Mouse (Mus musculus) kidney, embryonic 16.5 days (tissue): Measurements from ENCODE around the gene Clpsl2. TPM values are rescaled to one million over a fixed set of nuclear protein-coding genes. Genes with fewer than 3 reads are reported as not detected.
A peak's percentile ranks its signal among the peaks of the same experiment; 100 is the strongest.

Source experiments
- ATAC-seq: fragments of 200-750 bp; cut with Nextera tagmentation; 2 replicates; pipeline ENCODE4 v1.8.0; 2017; ENCODE audit warnings: moderate TSS enrichment; ENCODE audit not compliant: low FRiP score, low TSS enrichment
- H3K27ac ChIP-seq: fragments of 300-500 bp; sonication (generic); 2 replicates; pipeline ENCODE4 v1.5.1; 2014; ENCODE audit warnings: low read length
- H3K27me3 ChIP-seq: fragments of 300-500 bp; sonication (generic); 2 replicates; pipeline ENCODE4 v1.6.1; 2014; ENCODE audit warnings: low read length, control low read depth, mixed read lengths; ENCODE audit not compliant: insufficient read depth
- H3K36me3 ChIP-seq: fragments of 300-500 bp; sonication (generic); 2 replicates; pipeline ENCODE4 v1.6.1; 2014; ENCODE audit warnings: low read length, control low read depth, mixed read lengths; ENCODE audit not compliant: insufficient read depth
- H3K4me1 ChIP-seq: fragments of 300-500 bp; sonication (generic); 2 replicates; pipeline ENCODE4 v1.6.1; 2014; ENCODE audit warnings: low read length, control low read depth, mixed read lengths; ENCODE audit not compliant: insufficient read depth
- H3K4me2 ChIP-seq: fragments of 300-500 bp; sonication (generic); replicated peaks from 2 replicates; pipeline ENCODE4 v1.6.1; 2014; ENCODE audit warnings: low read depth, low read length
- H3K4me3 ChIP-seq: fragments of 300-500 bp; sonication (generic); 2 replicates; pipeline ENCODE4 v1.5.1; 2014; ENCODE audit warnings: mild to moderate bottlenecking, low read length
- H3K9ac ChIP-seq: fragments of 300-500 bp; sonication (generic); replicated peaks from 2 replicates; pipeline ENCODE4 v1.6.1; 2014; ENCODE audit warnings: low read length
- H3K9me3 ChIP-seq: fragments of 300-500 bp; sonication (generic); 2 replicates; pipeline ENCODE4 v1.6.1; 2016; ENCODE audit warnings: low read length, control low read depth
- WGBS: fragments of 180-500 bp; shearing (Covaris S2); extraction: QIAGEN DNeasy Blood & Tissue Kit; methylation state at CpG from one replicate; pipeline ENCODE4 v1.1.7; 2014; 5-methylcytosine and 5-hydroxymethylcytosine counted together
- polyA plus RNA-seq: library from polyadenylated mRNA; unstranded; fragments of >200 nt; fragmentation: Nextera tagmentation; extraction: Ambion mirVana; gene quantifications from 2 replicates; pipeline ENCODE4 v1.2.1, GENCODE M21; 2015

Clpsl2 gene
- polyA plus RNA-seq, 1 experiment from 2014 or later, result not detected

GRCm38 (mm10) chr17:28572941-28573340 is 23.7 kb downstream of the Clpsl2 start:
- Histone ChIP-seq H3K4me1 (peaks cover 4% of the 10 kb centered on the region), H3K4me3 (no peak overlapping the region), H3K9me3 (no peaks in the 10 kb centered on the region), H3K4me2 (no peak overlapping the region), H3K27ac (no peak overlapping the region), H3K9ac (no peak overlapping the region), H3K27me3 (no peaks in the 10 kb centered on the region), H3K36me3 (no peaks in the 10 kb centered on the region)
- 81% methylated on average over 6 of the region's 6 CpGs for WGBS
- no peak for ATAC-seq

DNA sequence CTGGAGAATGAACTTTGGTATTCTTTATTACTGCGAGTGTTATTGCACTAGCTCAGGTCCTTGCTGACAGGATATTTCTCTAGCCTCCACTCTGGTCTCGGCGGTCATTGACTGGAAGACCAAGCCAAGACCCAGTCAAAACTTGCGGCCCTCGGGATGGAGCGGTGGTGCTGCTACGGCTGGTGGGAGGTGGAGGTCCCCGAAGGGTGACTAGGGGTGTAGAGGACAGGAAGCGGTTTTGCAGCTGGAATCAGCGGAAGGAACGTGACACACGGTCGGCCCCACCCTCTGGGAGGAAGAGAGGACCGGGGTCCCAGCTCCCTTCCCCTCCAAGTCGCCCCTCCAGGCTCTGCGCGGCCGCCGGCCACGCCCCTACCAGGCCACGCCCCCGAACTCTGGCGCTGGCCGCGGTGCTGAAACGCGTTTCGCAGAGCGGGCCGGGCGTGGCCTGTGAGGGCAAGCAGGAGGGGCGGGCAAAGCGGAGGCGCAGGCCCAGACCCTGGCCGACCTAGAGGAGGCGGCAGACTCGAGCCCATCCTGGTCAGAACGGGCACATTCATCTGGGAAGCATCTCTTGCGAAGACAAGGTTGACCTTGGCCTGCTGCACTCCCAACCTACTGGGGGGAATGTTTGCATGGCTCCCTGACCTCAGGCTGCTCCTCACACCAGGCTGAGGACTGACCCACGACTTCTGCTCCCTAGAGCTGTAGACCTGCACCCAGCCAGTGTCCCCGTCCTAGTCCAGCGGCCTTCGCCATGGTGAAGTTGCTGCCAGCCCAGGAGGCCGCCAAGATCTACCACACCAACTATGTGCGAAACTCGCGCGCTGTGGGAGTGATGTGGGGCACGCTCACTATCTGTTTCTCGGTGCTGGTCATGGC is 26.3 kb downstream of the Clpsl2 start, which contains the start of gene Lhfpl5:
TSS of gene Lhfpl5 (plus strand) at position 398 of the 882 bp plus-strand sequence.
- Histone ChIP-seq H3K9ac (no peak within 1 kb of the TSS), H3K4me2 (peak within 1 kb of the TSS; percentile 56), H3K36me3 (no peaks in the 10 kb centered on the region), H3K9me3 (no peaks in the 10 kb centered on the region), H3K4me1 (peaks cover 4% of the 10 kb centered on the region), H3K4me3 (peak within 1 kb of the TSS; percentile 29), H3K27me3 (no peaks in the 10 kb centered on the region), H3K27ac (no peak within 1 kb of the TSS)
- WGBS, result 15% methylated on average over 49 of the region's 50 CpGs
- ATAC-seq, result peak; percentile 87

DNA sequence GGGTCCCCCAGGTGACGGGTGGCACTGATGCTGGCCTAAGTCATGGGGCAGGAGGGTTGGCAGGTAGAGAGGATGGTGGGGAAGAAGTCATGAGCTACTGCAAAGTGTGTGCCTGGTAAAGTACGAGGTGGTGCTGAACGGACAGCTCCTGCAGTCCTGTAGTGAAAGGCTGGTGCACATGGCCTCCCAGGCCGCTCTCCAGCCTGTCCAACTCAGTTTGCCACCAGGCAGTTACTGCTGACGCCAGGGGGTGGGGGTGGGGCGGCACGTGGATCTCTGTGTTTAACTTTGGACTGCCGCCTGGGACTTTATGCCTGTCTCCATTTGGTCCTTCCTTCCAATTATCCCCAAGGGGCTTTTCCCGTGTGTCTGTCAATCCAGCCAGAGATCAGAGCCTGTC is 31.2 kb downstream of the Clpsl2 start:
- H3K27ac ChIP-seq, result no peak overlapping the region
- no peaks in the 10 kb centered on the region for H3K27me3 ChIP-seq
- peak; percentile 69; the same call in 1 of the 2 replicates for ATAC-seq
- no peak overlapping the region for H3K4me2 ChIP-seq
- no peaks in the 10 kb centered on the region for H3K36me3 ChIP-seq
- H3K9me3 ChIP-seq, result no peaks in the 10 kb centered on the region
- WGBS, result under 1% methylated on average over 9 of the region's 9 CpGs
- no peak overlapping the region for H3K4me3 ChIP-seq
- H3K9ac ChIP-seq, result no peak overlapping the region
- H3K4me1 ChIP-seq, result peaks cover 4% of the 10 kb centered on the region

DNA sequence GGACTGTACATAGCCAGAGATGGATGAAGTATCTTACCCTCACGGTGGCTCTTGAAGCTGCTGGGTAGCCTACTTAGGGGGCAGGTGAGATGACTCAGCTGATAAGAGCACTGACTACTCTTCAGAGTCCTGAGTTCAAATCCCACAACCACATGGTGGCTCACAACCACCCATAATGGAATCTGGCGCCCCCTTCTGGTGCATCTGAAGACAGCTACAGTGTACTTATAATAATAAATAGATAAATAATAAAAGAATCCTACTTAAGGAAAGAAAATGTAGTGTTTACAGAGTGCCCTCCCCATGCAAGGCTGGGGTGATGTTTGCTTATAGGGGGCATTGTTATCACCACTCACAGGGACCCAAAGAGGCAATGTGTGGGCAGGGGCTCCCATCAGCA is 31.8 kb downstream of the Clpsl2 start:
- Histone ChIP-seq H3K4me2 (no peak overlapping the region), H3K4me1 (no peaks in the 10 kb centered on the region; the same call in 1 of the 2 replicates), H3K9me3 (no peaks in the 10 kb centered on the region), H3K4me3 (no peak overlapping the region), H3K27me3 (no peaks in the 10 kb centered on the region), H3K27ac (no peak overlapping the region), H3K9ac (no peak overlapping the region), H3K36me3 (no peaks in the 10 kb centered on the region)
- no peak for ATAC-seq
- 66% methylated on average over 2 of the region's 2 CpGs for WGBS

- Histone ChIP-seq H3K4me3 (no peak overlapping the region), H3K36me3 (peaks cover 31% of the 10 kb centered on the region), H3K27me3 (no peaks in the 10 kb centered on the region), H3K9ac (no peak overlapping the region), H3K4me2 (no peak overlapping the region), H3K4me1 (peaks cover 3% of the 10 kb centered on the region; the same call in 1 of the 2 replicates), H3K27ac (no peak overlapping the region), H3K9me3 (no peaks in the 10 kb centered on the region)
- ATAC-seq, result no peak
- WGBS, result 71% methylated on average over 3 of the region's 3 CpGs
Measured at GRCm38 (mm10) chr17:28586509-28586908, 37.3 kb downstream of the Clpsl2 start.

DNA sequence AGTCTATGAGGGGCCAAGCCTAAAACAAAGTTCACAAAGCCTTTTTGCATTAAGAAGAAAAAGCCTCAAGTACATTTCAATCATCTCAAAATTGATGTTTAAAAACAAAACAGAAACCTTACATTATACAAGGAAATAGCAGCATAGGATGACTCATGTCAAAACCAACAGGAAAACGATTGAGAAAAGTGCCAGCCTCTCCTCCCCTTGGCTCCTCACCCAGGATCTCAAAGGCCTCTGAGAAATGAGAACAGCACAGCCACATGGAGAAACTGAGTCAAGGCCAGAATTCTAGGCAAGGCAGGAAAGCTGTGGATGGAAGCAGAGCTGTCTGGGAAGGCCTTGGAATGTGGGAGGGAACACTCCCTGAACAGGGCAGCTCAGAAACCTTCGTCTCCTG is 39.4 kb downstream of the Clpsl2 start:
- no peak for ATAC-seq
- H3K9ac ChIP-seq, result no peak overlapping the region
- H3K4me1 ChIP-seq, result peaks cover 3% of the 10 kb centered on the region; the same call in 1 of the 2 replicates
- WGBS, result 76% methylated on average over 2 of the region's 2 CpGs
- no peaks in the 10 kb centered on the region for H3K27me3 ChIP-seq
- H3K4me3 ChIP-seq, result no peak overlapping the region
- H3K4me2 ChIP-seq, result no peak overlapping the region
- H3K36me3 ChIP-seq, result peaks cover 42% of the 10 kb centered on the region
- H3K27ac ChIP-seq, result peak overlapping the region; percentile 23; the same call in 1 of the 2 replicates
- H3K9me3 ChIP-seq, result no peaks in the 10 kb centered on the region

- Histone ChIP-seq H3K9ac (no peak overlapping the region), H3K4me1 (peaks cover 3% of the 10 kb centered on the region; the same call in 1 of the 2 replicates), H3K27ac (no peak overlapping the region), H3K36me3 (peaks cover 48% of the 10 kb centered on the region), H3K4me2 (no peak overlapping the region), H3K4me3 (no peak overlapping the region), H3K9me3 (no peaks in the 10 kb centered on the region), H3K27me3 (no peaks in the 10 kb centered on the region)
- ATAC-seq, result no peak
- 88% methylated on average over 3 of the region's 3 CpGs for WGBS
Measured at GRCm38 (mm10) chr17:28590596-28590995, 41.4 kb downstream of the Clpsl2 start.

GRCm38 (mm10) chr17:28591476-28591875 is 42.3 kb downstream of the Clpsl2 start:
- H3K9ac ChIP-seq, result no peak overlapping the region
- peaks cover 3% of the 10 kb centered on the region; the same call in 1 of the 2 replicates for H3K4me1 ChIP-seq
- H3K4me3 ChIP-seq, result no peak overlapping the region
- WGBS, result 90% methylated on average over 5 of the region's 5 CpGs
- H3K4me2 ChIP-seq, result no peak overlapping the region
- ATAC-seq, result no peak
- no peaks in the 10 kb centered on the region for H3K27me3 ChIP-seq
- peaks cover 57% of the 10 kb centered on the region for H3K36me3 ChIP-seq
- H3K9me3 ChIP-seq, result no peaks in the 10 kb centered on the region
- H3K27ac ChIP-seq, result no peak overlapping the region

GRCm38 (mm10) chr17:28592998-28593397 is 43.8 kb downstream of the Clpsl2 start:
- Histone ChIP-seq H3K9ac (no peak overlapping the region), H3K36me3 (peaks cover 65% of the 10 kb centered on the region), H3K4me3 (no peak overlapping the region), H3K27me3 (no peaks in the 10 kb centered on the region), H3K4me2 (no peak overlapping the region), H3K4me1 (peaks cover 3% of the 10 kb centered on the region; the same call in 1 of the 2 replicates), H3K9me3 (no peaks in the 10 kb centered on the region), H3K27ac (no peak overlapping the region)
- 27% methylated on average over 4 of the region's 4 CpGs for WGBS
- 0 out of 2 replicates have a peak, but pooled peaks have one; percentile 31 for ATAC-seq

- Histone ChIP-seq H3K4me1 (no peaks in the 10 kb centered on the region), H3K4me3 (no peak overlapping the region), H3K36me3 (peaks cover 64% of the 10 kb centered on the region), H3K4me2 (no peak overlapping the region), H3K9me3 (no peaks in the 10 kb centered on the region), H3K27ac (no peak overlapping the region), H3K27me3 (no peaks in the 10 kb centered on the region), H3K9ac (no peak overlapping the region)
- no peak for ATAC-seq
- WGBS, result 71% methylated on average over 4 of the region's 4 CpGs
Measured at GRCm38 (mm10) chr17:28593965-28594364, 44.8 kb downstream of the Clpsl2 start.
